Mouse (Mus musculus): Measurements from ENCODE around the gene Tpst2.

DNA sequence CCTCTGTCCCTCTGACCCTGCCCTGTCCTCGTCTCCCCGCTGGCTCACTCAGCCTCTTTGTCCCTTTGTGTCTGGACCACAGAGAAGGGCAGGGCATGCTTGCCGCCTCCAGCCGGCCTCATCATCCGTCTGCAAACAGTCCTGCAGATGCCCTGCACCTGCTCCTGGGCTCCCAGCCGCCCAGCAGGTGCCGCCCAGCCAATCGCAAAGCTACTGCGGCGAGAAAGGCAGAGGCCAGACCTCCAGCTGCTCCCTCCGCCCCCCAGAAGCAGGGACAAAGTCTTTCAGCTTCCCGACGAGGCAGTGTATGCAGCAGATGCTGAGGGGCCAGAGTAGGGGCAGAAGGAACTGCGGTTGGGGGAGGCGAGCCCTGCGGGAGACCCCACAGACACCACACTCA lies 39.1 kb upstream of the Tpst2 start:
- TF ChIP-seq CTCF (IDR thresholded peaks at IDR 0.05; ENCODE audit: low read depth) (no peak), EP300 (IDR thresholded peaks at IDR 0.05; ENCODE audit: low read depth) (no peak)
